Mouse (Mus musculus) neural tube, postnatal 0 days (tissue): ENCODE measurements around the gene Hbs1l. TPM values are rescaled to one million over a fixed set of nuclear protein-coding genes. Genes with fewer than 3 reads are reported as not detected.

Experiments used
- polyA plus RNA-seq: library from polyadenylated mRNA; unstranded; fragments of >200 nt; fragmentation: Nextera tagmentation; extraction: Ambion mirVana; gene quantifications from 2 replicates; pipeline ENCODE4 v1.2.1, GENCODE M21; 2015

Gene Hbs1l
- polyA plus RNA-seq = 66.4 and 69.8 TPM in 2 replicates

GRCm38 (mm10) chr10:21295759-21296621 is at the start of gene Hbs1l:
Hbs1l (plus strand) TSS chr10:21295979.

DNA sequence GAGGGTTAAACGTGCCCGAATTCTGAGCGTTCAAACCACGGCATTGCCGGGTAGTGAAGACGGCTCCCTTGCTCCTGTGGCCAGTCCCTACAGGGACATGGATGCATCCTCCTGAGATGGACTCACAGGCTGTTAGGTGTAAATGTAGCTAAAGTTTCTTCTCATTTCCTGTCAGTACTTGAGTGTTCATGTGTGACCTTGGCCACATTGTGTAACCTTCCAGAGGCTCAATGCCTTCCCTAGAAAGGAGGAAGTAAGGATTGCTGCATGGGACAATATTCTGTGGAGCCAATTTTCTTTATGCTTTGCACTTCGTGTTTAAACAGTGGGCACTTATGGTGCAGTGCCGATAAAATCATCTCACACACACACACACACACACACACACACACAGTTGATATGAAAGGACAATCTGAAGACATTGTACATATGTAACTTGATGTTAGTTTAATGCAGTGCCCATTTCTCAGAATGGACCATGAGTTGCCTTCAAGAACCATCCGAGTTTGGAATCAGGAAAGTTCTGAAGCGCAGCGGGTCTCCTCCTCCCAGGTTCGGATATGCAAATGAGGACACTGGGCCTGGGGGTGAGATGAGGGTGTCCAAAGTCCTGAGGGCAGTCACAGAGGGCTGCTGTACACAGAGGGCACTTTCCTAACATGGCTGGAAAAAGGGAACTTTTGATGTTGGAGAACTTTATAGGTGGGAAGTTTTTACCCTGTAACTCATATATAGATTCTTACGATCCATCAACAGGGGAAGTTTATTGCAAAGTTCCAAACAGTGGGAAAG is 81.1 kb downstream of the Hbs1l start, which contains the start of gene Aldh8a1:
Gene Aldh8a1 (plus strand): TSS at position 610 of the 792 bp plus-strand sequence.

Other genes starting within 250 kb of the Hbs1l start
- gene Myb, start 135.0 kb upstream of the Hbs1l start, polyA plus RNA-seq = 1.7 and 1.8 TPM in 2 replicates
- gene Aldh8a1, start 81.3 kb downstream of the Hbs1l start, polyA plus RNA-seq = 0.10 TPM in 1 of 2 replicates, not detected in the other